Mouse (Mus musculus): ENCODE data around the gene Cyp3a57. TPM values are rescaled to one million over a fixed set of nuclear protein-coding genes. Genes with fewer than 3 reads are reported as not detected.
"Not testable (repeated sequence)": the region's sequence is repeated elsewhere in the genome, so short reads cannot be mapped to it uniquely, and the experiment has no call there.

The Cyp3a57 gene
- polyA plus RNA-seq (2016; fragmentation: Nextera tagmentation; extraction: Ambion mirVana) = not detected in 2 replicates

GRCm38 (mm10) chr5:145344941-145345340, at the start of gene Cyp3a57:
TSS of gene Cyp3a57 (plus strand) at chr5:145345279.
- H3K4me2 ChIP-seq = no peak within 1 kb of the TSS
- no peak within 1 kb of the TSS for H3K4me3 ChIP-seq (replicated peaks)
- WGBS = 94% methylated on average over 1 of the region's 1 CpGs
- no peak for ATAC-seq (ENCODE audit: low FRiP score)
- peaks cover 16% of the 10 kb centered on the region for H3K9me3 ChIP-seq
- no peak within 1 kb of the TSS for H3K27ac ChIP-seq
- no peaks in the 10 kb centered on the region for H3K4me1 ChIP-seq
- no peak within 1 kb of the TSS for H3K9ac ChIP-seq
- no peaks in the 10 kb centered on the region for H3K27me3 ChIP-seq
- no peaks in the 10 kb centered on the region for H3K36me3 ChIP-seq (replicated peaks)

- Histone ChIP-seq H3K4me3 (replicated peaks) (no peak overlapping the region), H3K9me3 (no peaks in the 10 kb centered on the region), H3K27me3 (no peaks in the 10 kb centered on the region), H3K9ac (no peak overlapping the region), H3K27ac (no peak overlapping the region), H3K4me1 (no peaks in the 10 kb centered on the region), H3K4me2 (no peak overlapping the region), H3K36me3 (replicated peaks) (no peaks in the 10 kb centered on the region)
- ATAC-seq (ENCODE audit: low FRiP score) = no peak
Measured at GRCm38 (mm10) chr5:145300469-145300868, 44.6 kb upstream of the Cyp3a57 start.

- not testable (repeated sequence) for H3K27me3 ChIP-seq; H3K9me3 ChIP-seq; H3K27ac ChIP-seq; ATAC-seq (ENCODE audit: low FRiP score); H3K4me2 ChIP-seq; H3K4me1 ChIP-seq; H3K9ac ChIP-seq; H3K36me3 ChIP-seq (replicated peaks); H3K4me3 ChIP-seq (replicated peaks)
- 67% methylated on average over 4 of the region's 4 CpGs for WGBS
Measured at GRCm38 (mm10) chr5:145301796-145302195, 43.3 kb upstream of the Cyp3a57 start.

GRCm38 (mm10) chr5:145302424-145302823, 42.7 kb upstream of the Cyp3a57 start:
- H3K27ac ChIP-seq = no peak overlapping the region

GRCm38 (mm10) chr5:145306953-145307352, 38.1 kb upstream of the Cyp3a57 start:
- not testable (repeated sequence) for H3K4me2 ChIP-seq; H3K27ac ChIP-seq; H3K36me3 ChIP-seq (replicated peaks); H3K9ac ChIP-seq; H3K27me3 ChIP-seq; H3K4me3 ChIP-seq (replicated peaks); ATAC-seq (ENCODE audit: low FRiP score); H3K9me3 ChIP-seq; H3K4me1 ChIP-seq
- 93% methylated on average over 4 of the region's 4 CpGs for WGBS

More at GRCm38 (mm10) chr5:145302424-145302823, 42.7 kb upstream of the Cyp3a57 start:
- Histone ChIP-seq H3K27me3 (no peaks in the 10 kb centered on the region), H3K36me3 (replicated peaks) (no peaks in the 10 kb centered on the region), H3K4me2 (no peak overlapping the region), H3K4me3 (replicated peaks) (no peak overlapping the region), H3K9ac (no peak overlapping the region), H3K4me1 (no peaks in the 10 kb centered on the region), H3K9me3 (no peaks in the 10 kb centered on the region)
- WGBS = 61% methylated on average over 1 of the region's 1 CpGs
- ATAC-seq (ENCODE audit: low FRiP score) = no peak

GRCm38 (mm10) chr5:145307811-145308210, 37.3 kb upstream of the Cyp3a57 start:
- not testable (repeated sequence) for H3K4me2 ChIP-seq; H3K36me3 ChIP-seq (replicated peaks); H3K4me3 ChIP-seq (replicated peaks); H3K9ac ChIP-seq; H3K9me3 ChIP-seq; H3K4me1 ChIP-seq; H3K27ac ChIP-seq; ATAC-seq (ENCODE audit: low FRiP score); H3K27me3 ChIP-seq
- WGBS = 80% methylated on average over 3 of the region's 3 CpGs

- Histone ChIP-seq H3K4me2 (no peak overlapping the region), H3K27me3 (no peaks in the 10 kb centered on the region), H3K27ac (no peak overlapping the region), H3K4me1 (no peaks in the 10 kb centered on the region), H3K36me3 (replicated peaks) (no peaks in the 10 kb centered on the region), H3K9me3 (peaks cover 11% of the 10 kb centered on the region; the same call in 1 of the 2 replicates), H3K9ac (no peak overlapping the region), H3K4me3 (replicated peaks) (no peak overlapping the region)
- no peak for ATAC-seq (ENCODE audit: low FRiP score)
Measured at GRCm38 (mm10) chr5:145313845-145314244, 31.2 kb upstream of the Cyp3a57 start.

GRCm38 (mm10) chr5:145317141-145317540, 27.9 kb upstream of the Cyp3a57 start:
- Histone ChIP-seq H3K36me3 (replicated peaks) (no peaks in the 10 kb centered on the region), H3K9ac (no peak overlapping the region), H3K27me3 (no peaks in the 10 kb centered on the region), H3K9me3 (0 out of 2 replicates have a peak, but pooled peaks cover 8% of the 10 kb centered on the region), H3K4me2 (no peak overlapping the region), H3K27ac (no peak overlapping the region), H3K4me3 (replicated peaks) (no peak overlapping the region), H3K4me1 (no peaks in the 10 kb centered on the region)
- WGBS = 90% methylated on average over 1 of the region's 1 CpGs
- no peak for ATAC-seq (ENCODE audit: low FRiP score)

GRCm38 (mm10) chr5:145338756-145339155, 6.3 kb upstream of the Cyp3a57 start:
- H3K9me3 ChIP-seq = peaks cover 20% of the 10 kb centered on the region; the same call in 1 of the 2 replicates
- not testable (repeated sequence) for H3K27ac ChIP-seq; H3K27me3 ChIP-seq; H3K4me3 ChIP-seq (replicated peaks); H3K36me3 ChIP-seq (replicated peaks); H3K4me1 ChIP-seq; ATAC-seq (ENCODE audit: low FRiP score); H3K9ac ChIP-seq; H3K4me2 ChIP-seq

GRCm38 (mm10) chr5:145349697-145350096, 4.6 kb downstream of the Cyp3a57 start:
- Histone ChIP-seq H3K9me3 (peaks cover 9% of the 10 kb centered on the region), H3K4me3 (replicated peaks) (no peak overlapping the region), H3K27ac (no peak overlapping the region), H3K4me1 (no peaks in the 10 kb centered on the region), H3K9ac (no peak overlapping the region), H3K4me2 (no peak overlapping the region), H3K27me3 (no peaks in the 10 kb centered on the region), H3K36me3 (replicated peaks) (no peaks in the 10 kb centered on the region)
- ATAC-seq (ENCODE audit: low FRiP score) = no peak

- Histone ChIP-seq H3K9ac (no peak overlapping the region), H3K4me2 (no peak overlapping the region), H3K9me3 (peaks cover 4% of the 10 kb centered on the region), H3K36me3 (replicated peaks) (no peaks in the 10 kb centered on the region), H3K4me1 (no peaks in the 10 kb centered on the region), H3K27ac (no peak overlapping the region), H3K27me3 (no peaks in the 10 kb centered on the region), H3K4me3 (replicated peaks) (no peak overlapping the region)
- ATAC-seq (ENCODE audit: low FRiP score) = no peak
- 73% methylated on average over 1 of the region's 1 CpGs for WGBS
Measured at GRCm38 (mm10) chr5:145353081-145353480, 8.0 kb downstream of the Cyp3a57 start.

- H3K4me1 ChIP-seq; H3K36me3 ChIP-seq (replicated peaks); ATAC-seq (ENCODE audit: low FRiP score); H3K27ac ChIP-seq; H3K27me3 ChIP-seq; H3K4me3 ChIP-seq (replicated peaks); H3K4me2 ChIP-seq; H3K9ac ChIP-seq: not testable (repeated sequence)
- H3K9me3 ChIP-seq = peaks cover 48% of the 10 kb centered on the region
- WGBS = 89% methylated on average over 9 of the region's 9 CpGs
Measured at GRCm38 (mm10) chr5:145415416-145415815, 70.3 kb downstream of the Cyp3a57 start.

- no peak for ATAC-seq (ENCODE audit: low FRiP score)
- H3K27ac ChIP-seq = no peak overlapping the region
- peaks cover 15% of the 10 kb centered on the region for H3K9me3 ChIP-seq
- no peak overlapping the region for H3K9ac ChIP-seq
- H3K4me1 ChIP-seq = no peaks in the 10 kb centered on the region
- H3K27me3 ChIP-seq = no peaks in the 10 kb centered on the region
- H3K4me3 ChIP-seq (replicated peaks) = no peak overlapping the region
- WGBS = 52% methylated on average over 1 of the region's 1 CpGs
- H3K4me2 ChIP-seq = no peak overlapping the region
- no peaks in the 10 kb centered on the region for H3K36me3 ChIP-seq (replicated peaks)
Measured at GRCm38 (mm10) chr5:145422287-145422686, 77.2 kb downstream of the Cyp3a57 start.

- Histone ChIP-seq H3K4me2 (no peak overlapping the region), H3K9me3 (peaks cover 37% of the 10 kb centered on the region), H3K27ac (no peak overlapping the region), H3K9ac (no peak overlapping the region), H3K27me3 (no peaks in the 10 kb centered on the region), H3K4me3 (replicated peaks) (no peak overlapping the region), H3K4me1 (no peaks in the 10 kb centered on the region), H3K36me3 (replicated peaks) (no peaks in the 10 kb centered on the region)
- ATAC-seq (ENCODE audit: low FRiP score) = no peak
Measured at GRCm38 (mm10) chr5:145431004-145431403, 85.9 kb downstream of the Cyp3a57 start.
